Mouse (Mus musculus): ENCODE measurements around the gene Kctd19. TPM values are rescaled to one million over a fixed set of nuclear protein-coding genes. Genes with fewer than 3 reads are reported as not detected.

Gene Kctd19
- polyA plus RNA-seq, 1 experiment from 2014 or later, result not detected

DNA sequence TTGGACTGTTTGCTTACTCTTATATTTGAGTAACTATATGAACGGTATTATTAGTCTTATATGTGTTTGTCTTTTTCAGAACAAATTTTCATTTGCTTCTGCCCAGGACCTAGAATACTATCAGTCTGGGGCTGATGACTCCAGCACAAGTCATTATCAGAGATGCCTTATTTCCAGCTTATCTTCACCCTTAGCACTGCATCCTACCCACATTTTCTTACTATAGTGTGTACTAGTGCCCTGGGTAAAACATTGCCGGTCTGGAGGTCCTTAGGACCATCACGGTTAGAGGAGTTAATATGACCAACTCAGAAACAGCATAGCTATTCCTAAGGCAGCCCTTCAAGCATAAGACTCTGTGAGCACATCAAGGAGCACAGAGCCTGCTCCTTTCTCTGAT, 34.9 kb upstream of the Kctd19 start:
- ATAC-seq (ENCODE audit: insufficient read depth, low FRiP score, low TSS enrichment), result no peak
- Histone ChIP-seq H3K4me3 (ENCODE audit: low read depth, low read length) (no peak overlapping the region), H3K9me3 (ENCODE audit: control insufficient read depth, low read length) (no peaks in the 10 kb centered on the region), H3K4me1 (ENCODE audit: control insufficient read depth, insufficient read depth, low read length) (peaks cover 9% of the 10 kb centered on the region; the same call in 1 of the 2 replicates), H3K27me3 (ENCODE audit: control insufficient read depth, insufficient read depth, low read length) (no peaks in the 10 kb centered on the region), H3K27ac (ENCODE audit: low read depth, low read length) (no peak overlapping the region), H3K36me3 (ENCODE audit: control insufficient read depth, insufficient read depth, low read length) (no peaks in the 10 kb centered on the region), H3K4me2 (ENCODE audit: low read depth) (no peak overlapping the region), H3K9ac (ENCODE audit: low read length) (no peak overlapping the region)
- 91% methylated on average over 3 of the region's 3 CpGs for WGBS
- DNase-seq (ENCODE audit: low spot score), result no peak

- no peaks in the 10 kb centered on the region for H3K36me3 ChIP-seq (ENCODE audit: control insufficient read depth, insufficient read depth, low read length)
- ATAC-seq (ENCODE audit: insufficient read depth, low FRiP score, low TSS enrichment) (peak; percentile 74), DNase-seq (ENCODE audit: low spot score) (peak; percentile 69)
- no peaks in the 10 kb centered on the region for H3K9me3 ChIP-seq (ENCODE audit: control insufficient read depth, low read length)
- H3K27ac ChIP-seq (ENCODE audit: low read depth, low read length), result peak overlapping the region; percentile 83
- no peaks in the 10 kb centered on the region for H3K27me3 ChIP-seq (ENCODE audit: control insufficient read depth, insufficient read depth, low read length)
- peak overlapping the region; percentile 21 for H3K4me2 ChIP-seq (ENCODE audit: low read depth)
- peaks cover 6% of the 10 kb centered on the region; the same call in 1 of the 2 replicates for H3K4me1 ChIP-seq (ENCODE audit: control insufficient read depth, insufficient read depth, low read length)
- no peak overlapping the region for H3K4me3 ChIP-seq (ENCODE audit: low read depth, low read length)
- no peak overlapping the region for H3K9ac ChIP-seq (ENCODE audit: low read length)
- WGBS, result 15% methylated on average over 4 of the region's 4 CpGs
Measured at GRCm38 (mm10) chr8:105446127-105446552, 32.8 kb upstream of the Kctd19 start.

GRCm38 (mm10) chr8:105445296-105446126, 32.2 kb upstream of the Kctd19 start:
- ATAC-seq (ENCODE audit: insufficient read depth, low FRiP score, low TSS enrichment) (peak; percentile 88), DNase-seq (ENCODE audit: low spot score) (peak; percentile 65)
- Histone ChIP-seq H3K27me3 (ENCODE audit: control insufficient read depth, insufficient read depth, low read length) (no peaks in the 10 kb centered on the region), H3K9me3 (ENCODE audit: control insufficient read depth, low read length) (no peaks in the 10 kb centered on the region), H3K4me2 (ENCODE audit: low read depth) (peak overlapping the region; percentile 21), H3K9ac (ENCODE audit: low read length) (peak overlapping the region; percentile 36; the same call in 1 of the 2 replicates), H3K4me1 (ENCODE audit: control insufficient read depth, insufficient read depth, low read length) (peaks cover 6% of the 10 kb centered on the region; the same call in 1 of the 2 replicates), H3K4me3 (ENCODE audit: low read depth, low read length) (no peak overlapping the region), H3K36me3 (ENCODE audit: control insufficient read depth, insufficient read depth, low read length) (no peaks in the 10 kb centered on the region), H3K27ac (ENCODE audit: low read depth, low read length) (peak overlapping the region; percentile 83)
- 28% methylated on average over 11 of the region's 11 CpGs for WGBS

- Histone ChIP-seq H3K27ac (ENCODE audit: low read depth, low read length) (no peak overlapping the region), H3K9me3 (ENCODE audit: control insufficient read depth, low read length) (no peaks in the 10 kb centered on the region), H3K9ac (ENCODE audit: low read length) (no peak overlapping the region), H3K4me3 (ENCODE audit: low read depth, low read length) (no peak overlapping the region), H3K4me1 (ENCODE audit: control insufficient read depth, insufficient read depth, low read length) (peaks cover 6% of the 10 kb centered on the region; the same call in 1 of the 2 replicates), H3K27me3 (ENCODE audit: control insufficient read depth, insufficient read depth, low read length) (no peaks in the 10 kb centered on the region), H3K36me3 (ENCODE audit: control insufficient read depth, insufficient read depth, low read length) (no peaks in the 10 kb centered on the region), H3K4me2 (ENCODE audit: low read depth) (no peak overlapping the region)
- WGBS, result 90% methylated on average over 5 of the region's 5 CpGs
- ATAC-seq (ENCODE audit: insufficient read depth, low FRiP score, low TSS enrichment) (no peak), DNase-seq (ENCODE audit: low spot score) (no peak)
Measured at GRCm38 (mm10) chr8:105442661-105443060, 29.4 kb upstream of the Kctd19 start.

GRCm38 (mm10) chr8:105441433-105441832, 28.1 kb upstream of the Kctd19 start:
- Histone ChIP-seq H3K4me3 (ENCODE audit: low read depth, low read length) (no peak overlapping the region), H3K9me3 (ENCODE audit: control insufficient read depth, low read length) (no peaks in the 10 kb centered on the region), H3K36me3 (ENCODE audit: control insufficient read depth, insufficient read depth, low read length) (no peaks in the 10 kb centered on the region), H3K27me3 (ENCODE audit: control insufficient read depth, insufficient read depth, low read length) (no peaks in the 10 kb centered on the region), H3K4me1 (ENCODE audit: control insufficient read depth, insufficient read depth, low read length) (peaks cover 6% of the 10 kb centered on the region; the same call in 1 of the 2 replicates), H3K27ac (ENCODE audit: low read depth, low read length) (no peak overlapping the region), H3K9ac (ENCODE audit: low read length) (no peak overlapping the region), H3K4me2 (ENCODE audit: low read depth) (no peak overlapping the region)
- ATAC-seq (ENCODE audit: insufficient read depth, low FRiP score, low TSS enrichment) (no peak), DNase-seq (ENCODE audit: low spot score) (peak; percentile 83)
- 8% methylated on average over 6 of the region's 6 CpGs for WGBS

GRCm38 (mm10) chr8:105438865-105439264, 25.6 kb upstream of the Kctd19 start:
- no peak for ATAC-seq (ENCODE audit: insufficient read depth, low FRiP score, low TSS enrichment)
- no peaks in the 10 kb centered on the region for H3K4me1 ChIP-seq (ENCODE audit: control insufficient read depth, insufficient read depth, low read length)
- no peaks in the 10 kb centered on the region for H3K36me3 ChIP-seq (ENCODE audit: control insufficient read depth, insufficient read depth, low read length)
- H3K27me3 ChIP-seq (ENCODE audit: control insufficient read depth, insufficient read depth, low read length), result no peaks in the 10 kb centered on the region
- H3K27ac ChIP-seq (ENCODE audit: low read depth, low read length), result no peak overlapping the region
- no peak overlapping the region for H3K9ac ChIP-seq (ENCODE audit: low read length)
- H3K4me3 ChIP-seq (ENCODE audit: low read depth, low read length), result no peak overlapping the region
- no peaks in the 10 kb centered on the region for H3K9me3 ChIP-seq (ENCODE audit: control insufficient read depth, low read length)
- DNase-seq (ENCODE audit: low spot score), result peak; percentile 62
- H3K4me2 ChIP-seq (ENCODE audit: low read depth), result no peak overlapping the region
- WGBS, result 34% methylated on average over 5 of the region's 5 CpGs

- WGBS, result 88% methylated on average over 5 of the region's 5 CpGs
- Histone ChIP-seq H3K9me3 (ENCODE audit: control insufficient read depth, low read length) (no peaks in the 10 kb centered on the region), H3K9ac (ENCODE audit: low read length) (no peak overlapping the region), H3K4me3 (ENCODE audit: low read depth, low read length) (no peak overlapping the region), H3K27me3 (ENCODE audit: control insufficient read depth, insufficient read depth, low read length) (no peaks in the 10 kb centered on the region), H3K4me1 (ENCODE audit: control insufficient read depth, insufficient read depth, low read length) (no peaks in the 10 kb centered on the region), H3K4me2 (ENCODE audit: low read depth) (no peak overlapping the region), H3K27ac (ENCODE audit: low read depth, low read length) (no peak overlapping the region), H3K36me3 (ENCODE audit: control insufficient read depth, insufficient read depth, low read length) (no peaks in the 10 kb centered on the region)
- DNase-seq (ENCODE audit: low spot score) (no peak), ATAC-seq (ENCODE audit: insufficient read depth, low FRiP score, low TSS enrichment) (no peak)
Measured at GRCm38 (mm10) chr8:105437078-105437748, 23.9 kb upstream of the Kctd19 start.

DNA sequence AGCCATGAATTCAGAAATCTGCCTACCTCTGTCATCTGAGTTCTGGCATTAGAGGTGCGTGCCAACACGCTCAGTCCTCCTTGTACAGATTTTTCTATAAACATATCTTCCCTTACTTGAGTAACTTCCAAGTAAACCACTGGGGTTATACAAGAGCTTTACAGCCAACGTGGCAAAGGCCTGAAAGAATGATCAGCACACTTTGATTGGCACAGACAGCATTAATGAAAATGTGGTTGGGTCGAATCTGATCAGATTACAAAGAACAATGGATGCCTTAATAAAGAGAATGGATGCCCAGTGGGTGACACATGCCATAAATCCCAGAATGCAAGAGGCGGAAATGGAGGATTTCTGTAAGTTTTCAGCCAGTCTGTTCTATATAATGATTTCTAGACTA, 22.9 kb upstream of the Kctd19 start:
- ATAC-seq (ENCODE audit: insufficient read depth, low FRiP score, low TSS enrichment), result no peak
- H3K27me3 ChIP-seq (ENCODE audit: control insufficient read depth, insufficient read depth, low read length), result no peaks in the 10 kb centered on the region

More for the DNA sequence above, 22.9 kb upstream of the Kctd19 start:
- Histone ChIP-seq H3K4me1 (ENCODE audit: control insufficient read depth, insufficient read depth, low read length) (no peaks in the 10 kb centered on the region), H3K4me3 (ENCODE audit: low read depth, low read length) (no peak overlapping the region), H3K9me3 (ENCODE audit: control insufficient read depth, low read length) (no peaks in the 10 kb centered on the region), H3K4me2 (ENCODE audit: low read depth) (no peak overlapping the region), H3K36me3 (ENCODE audit: control insufficient read depth, insufficient read depth, low read length) (no peaks in the 10 kb centered on the region), H3K9ac (ENCODE audit: low read length) (no peak overlapping the region), H3K27ac (ENCODE audit: low read depth, low read length) (no peak overlapping the region)
- DNase-seq (ENCODE audit: low spot score), result no peak
- WGBS, result 76% methylated on average over 5 of the region's 5 CpGs
